Mouse (Mus musculus) CD4-positive, CD25-positive, alpha-beta regulatory T cell, adult 2 months (primary cell): ENCODE results near the gene Olfr1358.

ENCODE experiments used
- DNase-seq: peaks from one replicate; pipeline ENCODE4 v3.0.0-alpha.2; 2012; ENCODE audit warnings: low read depth, low spot score

Olfr1358 gene

DNA sequence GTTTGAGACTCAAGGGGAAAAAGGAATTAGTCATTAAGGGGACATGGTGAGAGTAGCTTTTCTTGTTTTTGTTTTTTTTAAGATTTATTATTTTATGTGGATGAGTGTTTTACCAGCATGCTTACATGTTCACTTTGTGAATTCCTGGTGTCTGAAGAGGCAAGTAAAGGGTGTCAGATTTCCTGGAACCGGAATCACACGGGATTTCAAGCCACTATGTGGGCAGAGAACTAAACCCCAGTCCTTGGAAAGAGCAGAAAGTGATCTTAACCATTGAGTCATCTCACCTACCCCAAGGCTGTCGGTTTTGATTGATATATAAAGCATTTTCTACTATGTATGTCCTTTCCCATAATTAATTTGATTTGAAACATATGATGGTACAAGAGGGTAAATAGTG, 52.5 kb downstream of the Olfr1358 start:
- DNase-seq, result no peak
